Mouse (Mus musculus): Measurements from ENCODE around the gene Ppp2r5d. TPM values are rescaled to one million over a fixed set of nuclear protein-coding genes. Genes with fewer than 3 reads are reported as not detected.

The Ppp2r5d gene
- total and polyA plus RNA-seq, 2 experiments = 13.6 to 24.0 TPM

DNA sequence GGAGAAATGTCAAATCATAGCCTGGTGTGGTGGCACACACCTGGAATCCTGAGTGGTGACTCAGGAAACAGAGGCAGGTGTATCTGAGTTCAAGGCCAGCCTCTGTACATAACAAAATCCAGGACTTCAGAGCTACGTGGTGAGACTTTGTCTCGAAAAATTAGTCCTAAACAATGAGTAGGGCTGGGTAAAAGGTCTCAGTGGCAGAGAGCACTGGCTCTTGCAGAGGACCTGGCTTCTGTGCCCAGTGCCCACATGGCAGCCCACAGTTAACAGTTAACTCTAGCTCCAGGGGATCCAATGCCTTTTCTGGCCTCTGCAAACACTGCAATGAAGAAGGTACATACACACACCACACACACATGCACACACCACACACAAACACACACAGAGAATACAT, 42.9 kb upstream of the Ppp2r5d start:
- no peaks in the 10 kb centered on the region for H3K27me3 ChIP-seq (ENCODE audit: control insufficient read depth, insufficient read depth, low read length)
- DNase-seq (ENCODE audit: extremely low read depth, low read depth, low spot score) = peak; percentile 82
- 20% methylated on average over 2 of the region's 2 CpGs for WGBS
- no peak overlapping the region for H3K9ac ChIP-seq (ENCODE audit: low read depth, low read length)
- H3K27ac ChIP-seq (replicated peaks; ENCODE audit: insufficient read depth, low read depth, low read length) = peak overlapping the region; percentile 2
- H3K4me3 ChIP-seq (ENCODE audit: insufficient read depth, low read depth, low read length) = no peak overlapping the region
- no peak for TF ChIP-seq POLR2A (IDR thresholded peaks at IDR 0.05; ENCODE audit: extremely low read depth, insufficient read depth, low read length)
- TF ChIP-seq CTCF (IDR thresholded peaks at IDR 0.05; ENCODE audit: low read depth, low read length) = no peak
- H3K4me1 ChIP-seq (ENCODE audit: control insufficient read depth, insufficient read depth, low read length) = peaks cover 7% of the 10 kb centered on the region
- peaks cover 12% of the 10 kb centered on the region for H3K36me3 ChIP-seq (ENCODE audit: control insufficient read depth, insufficient read depth, low read length)
- peaks cover 11% of the 10 kb centered on the region; the same call in 1 of the 2 replicates for H3K79me2 ChIP-seq (ENCODE audit: control insufficient read depth, insufficient read depth, low read length)

DNA sequence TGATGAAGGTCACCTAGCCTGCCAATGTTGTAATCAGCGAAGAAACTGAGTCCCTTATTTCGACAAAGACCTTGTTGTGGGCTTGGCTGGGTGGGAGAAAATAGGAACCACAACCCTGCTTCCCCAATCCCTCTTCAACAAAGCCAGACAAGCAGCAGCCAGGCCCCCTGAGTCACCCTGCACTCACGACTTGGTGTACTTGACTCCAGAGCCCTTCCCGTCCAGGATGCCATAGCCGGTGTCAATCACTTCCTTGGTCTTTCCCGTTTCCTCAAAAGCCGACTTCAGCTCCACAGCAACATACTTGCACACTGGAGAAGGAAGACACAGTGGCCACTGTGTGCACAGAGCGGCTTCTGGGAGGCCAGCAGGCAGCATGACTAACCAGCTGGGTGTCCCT, 42.3 kb upstream of the Ppp2r5d start:
- TF ChIP-seq CTCF (IDR thresholded peaks at IDR 0.05; ENCODE audit: low read depth, low read length) (no peak), POLR2A (IDR thresholded peaks at IDR 0.05; ENCODE audit: extremely low read depth, insufficient read depth, low read length) (no peak)
- H3K4me1 ChIP-seq (ENCODE audit: control insufficient read depth, insufficient read depth, low read length) = peaks cover 7% of the 10 kb centered on the region
- peak overlapping the region; percentile 2 for H3K27ac ChIP-seq (replicated peaks; ENCODE audit: insufficient read depth, low read depth, low read length)
- peaks cover 11% of the 10 kb centered on the region; the same call in 1 of the 2 replicates for H3K79me2 ChIP-seq (ENCODE audit: control insufficient read depth, insufficient read depth, low read length)
- WGBS = 79% methylated on average over 8 of the region's 8 CpGs
- H3K36me3 ChIP-seq (ENCODE audit: control insufficient read depth, insufficient read depth, low read length) = peaks cover 14% of the 10 kb centered on the region
- no peak overlapping the region for H3K9ac ChIP-seq (ENCODE audit: low read depth, low read length)
- no peaks in the 10 kb centered on the region for H3K27me3 ChIP-seq (ENCODE audit: control insufficient read depth, insufficient read depth, low read length)
- peak; percentile 15 for DNase-seq (ENCODE audit: extremely low read depth, low read depth, low spot score)
- no peak overlapping the region for H3K4me3 ChIP-seq (ENCODE audit: insufficient read depth, low read depth, low read length)

DNA sequence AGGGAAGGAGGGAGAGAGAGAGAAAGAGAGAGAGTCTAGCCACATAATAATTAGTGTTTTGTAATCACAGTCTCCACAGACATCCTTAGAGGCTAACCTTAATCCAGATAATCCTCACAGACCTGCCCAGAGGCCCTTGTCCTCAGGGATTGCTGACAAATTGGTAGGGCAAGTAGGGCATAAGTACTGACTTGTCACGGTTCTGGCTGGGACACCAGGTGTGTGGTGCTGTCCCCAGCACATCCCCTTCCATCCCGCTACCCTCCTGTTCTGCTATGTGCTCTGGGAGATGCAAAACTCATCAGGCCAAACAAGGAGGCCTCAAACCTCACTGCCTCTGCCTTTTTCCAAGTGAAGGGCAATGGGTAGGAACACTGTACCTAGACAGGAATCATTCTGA, 40.6 kb upstream of the Ppp2r5d start:
- Histone ChIP-seq H3K27ac (replicated peaks; ENCODE audit: insufficient read depth, low read depth, low read length) (no peak overlapping the region), H3K36me3 (ENCODE audit: control insufficient read depth, insufficient read depth, low read length) (peaks cover 14% of the 10 kb centered on the region), H3K27me3 (ENCODE audit: control insufficient read depth, insufficient read depth, low read length) (no peaks in the 10 kb centered on the region), H3K9ac (ENCODE audit: low read depth, low read length) (no peak overlapping the region), H3K4me1 (ENCODE audit: control insufficient read depth, insufficient read depth, low read length) (0 out of 2 replicates have a peak, but pooled peaks cover 2% of the 10 kb centered on the region), H3K4me3 (ENCODE audit: insufficient read depth, low read depth, low read length) (no peak overlapping the region), H3K79me2 (ENCODE audit: control insufficient read depth, insufficient read depth, low read length) (peaks cover 5% of the 10 kb centered on the region; the same call in 1 of the 2 replicates)
- TF ChIP-seq CTCF (IDR thresholded peaks at IDR 0.05; ENCODE audit: low read depth, low read length) = no peak
- no peak for TF ChIP-seq POLR2A (IDR thresholded peaks at IDR 0.05; ENCODE audit: extremely low read depth, insufficient read depth, low read length)
- WGBS = 98% methylated on average over 2 of the region's 2 CpGs
- no peak for DNase-seq (ENCODE audit: extremely low read depth, low read depth, low spot score)

DNA sequence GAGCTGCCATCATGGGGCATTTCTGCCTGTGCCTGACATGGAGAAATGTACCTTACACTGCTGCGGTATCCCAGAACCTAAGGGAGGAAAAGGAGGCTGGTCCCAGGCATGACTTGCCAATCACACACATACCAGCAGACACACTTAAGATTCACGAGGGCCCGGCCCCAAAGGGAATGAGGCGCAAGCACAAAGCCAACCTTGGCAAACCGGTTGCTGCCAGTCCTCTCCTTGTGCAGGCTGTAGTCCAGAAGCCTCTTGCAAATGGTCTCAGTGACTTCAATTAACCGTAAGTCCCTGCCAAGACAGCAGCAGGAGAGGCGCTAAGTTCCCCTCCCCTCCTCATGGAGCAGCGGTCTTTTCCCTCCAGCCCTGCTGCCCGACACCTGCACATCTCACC, 38.1 kb upstream of the Ppp2r5d start:
- no peak for TF ChIP-seq CTCF (IDR thresholded peaks at IDR 0.05; ENCODE audit: low read depth, low read length)
- TF ChIP-seq POLR2A (IDR thresholded peaks at IDR 0.05; ENCODE audit: extremely low read depth, insufficient read depth, low read length) = no peak
- Histone ChIP-seq H3K27me3 (ENCODE audit: control insufficient read depth, insufficient read depth, low read length) (no peaks in the 10 kb centered on the region), H3K4me3 (ENCODE audit: insufficient read depth, low read depth, low read length) (no peak overlapping the region), H3K27ac (replicated peaks; ENCODE audit: insufficient read depth, low read depth, low read length) (no peak overlapping the region), H3K9ac (ENCODE audit: low read depth, low read length) (no peak overlapping the region), H3K79me2 (ENCODE audit: control insufficient read depth, insufficient read depth, low read length) (peaks cover 4% of the 10 kb centered on the region; the same call in 1 of the 2 replicates), H3K4me1 (ENCODE audit: control insufficient read depth, insufficient read depth, low read length) (no peaks in the 10 kb centered on the region), H3K36me3 (ENCODE audit: control insufficient read depth, insufficient read depth, low read length) (peaks cover 14% of the 10 kb centered on the region)
- no peak for DNase-seq (ENCODE audit: extremely low read depth, low read depth, low spot score)
- WGBS = 93% methylated on average over 9 of the region's 9 CpGs

DNA sequence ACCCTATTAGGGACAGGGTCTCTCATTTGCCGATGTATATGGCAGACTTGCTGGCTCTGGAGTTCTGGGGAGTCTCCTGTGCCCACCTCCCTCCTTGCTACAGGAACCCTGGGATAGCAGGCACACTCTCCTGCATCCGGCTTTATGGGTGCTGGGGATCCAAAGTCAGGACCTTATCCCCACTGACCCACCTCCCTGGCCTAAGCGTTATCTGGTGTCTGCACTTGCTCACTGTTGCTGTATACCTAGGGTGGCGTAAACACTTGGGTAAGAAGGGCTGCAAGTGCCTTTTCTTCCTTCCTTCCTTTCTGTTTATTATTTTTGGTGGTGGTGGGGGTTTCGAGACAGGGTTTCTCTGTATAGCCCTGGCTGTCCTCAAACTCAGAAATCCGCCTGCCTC, 36.4 kb upstream of the Ppp2r5d start:
- WGBS = 94% methylated on average over 6 of the region's 6 CpGs
- no peak for DNase-seq (ENCODE audit: extremely low read depth, low read depth, low spot score)
- H3K4me1 ChIP-seq (ENCODE audit: control insufficient read depth, insufficient read depth, low read length) = peaks cover 2% of the 10 kb centered on the region
- no peak overlapping the region for H3K4me3 ChIP-seq (ENCODE audit: insufficient read depth, low read depth, low read length)
- no peaks in the 10 kb centered on the region; the same call in 1 of the 2 replicates for H3K79me2 ChIP-seq (ENCODE audit: control insufficient read depth, insufficient read depth, low read length)
- H3K36me3 ChIP-seq (ENCODE audit: control insufficient read depth, insufficient read depth, low read length) = peaks cover 9% of the 10 kb centered on the region
- TF ChIP-seq POLR2A (IDR thresholded peaks at IDR 0.05; ENCODE audit: extremely low read depth, insufficient read depth, low read length) (no peak), CTCF (IDR thresholded peaks at IDR 0.05; ENCODE audit: low read depth, low read length) (no peak)
- no peaks in the 10 kb centered on the region for H3K27me3 ChIP-seq (ENCODE audit: control insufficient read depth, insufficient read depth, low read length)
- no peak overlapping the region for H3K27ac ChIP-seq (replicated peaks; ENCODE audit: insufficient read depth, low read depth, low read length)
- H3K9ac ChIP-seq (ENCODE audit: low read depth, low read length) = no peak overlapping the region

DNA sequence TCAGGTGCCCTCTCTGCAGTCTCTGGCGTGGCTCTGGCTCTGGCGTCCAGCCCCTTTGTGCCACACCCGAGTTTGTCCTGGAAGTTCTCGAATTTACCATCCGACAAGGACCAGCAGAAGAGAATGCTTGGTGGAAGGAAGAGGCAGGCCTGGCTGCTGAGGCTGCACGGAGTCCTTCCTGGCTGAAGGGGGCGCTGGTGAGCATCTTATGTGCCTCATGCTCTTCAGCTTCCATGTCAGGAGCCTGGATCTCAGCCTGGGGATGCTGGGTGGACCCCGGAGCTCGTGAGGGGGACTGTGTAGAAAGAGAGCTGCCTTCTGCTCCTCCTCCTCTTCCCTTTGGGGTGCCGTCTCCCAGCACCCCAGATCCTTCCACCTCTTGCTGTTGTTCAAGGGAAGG, 31.2 kb upstream of the Ppp2r5d start:
- Histone ChIP-seq H3K4me1 (ENCODE audit: control insufficient read depth, insufficient read depth, low read length) (peaks cover 26% of the 10 kb centered on the region), H3K36me3 (ENCODE audit: control insufficient read depth, insufficient read depth, low read length) (no peaks in the 10 kb centered on the region), H3K9ac (ENCODE audit: low read depth, low read length) (peak overlapping the region; percentile 15), H3K4me3 (ENCODE audit: insufficient read depth, low read depth, low read length) (peak overlapping the region; percentile 16; the same call in 1 of the 2 replicates), H3K27me3 (ENCODE audit: control insufficient read depth, insufficient read depth, low read length) (no peaks in the 10 kb centered on the region), H3K79me2 (ENCODE audit: control insufficient read depth, insufficient read depth, low read length) (no peaks in the 10 kb centered on the region; the same call in 1 of the 2 replicates), H3K27ac (replicated peaks; ENCODE audit: insufficient read depth, low read depth, low read length) (peak overlapping the region; percentile 86)
- WGBS = 41% methylated on average over 10 of the region's 10 CpGs
- peak; percentile 77 for DNase-seq (ENCODE audit: extremely low read depth, low read depth, low spot score)
- no peak for TF ChIP-seq POLR2A (IDR thresholded peaks at IDR 0.05; ENCODE audit: extremely low read depth, insufficient read depth, low read length)
- peak; percentile 89 for TF ChIP-seq CTCF (IDR thresholded peaks at IDR 0.05; ENCODE audit: low read depth, low read length)

Data from liver, adult 2 months (tissue).